Comparison of ENCODE assay signal across 10 mouse cellular contexts in the genomic region with DNA sequence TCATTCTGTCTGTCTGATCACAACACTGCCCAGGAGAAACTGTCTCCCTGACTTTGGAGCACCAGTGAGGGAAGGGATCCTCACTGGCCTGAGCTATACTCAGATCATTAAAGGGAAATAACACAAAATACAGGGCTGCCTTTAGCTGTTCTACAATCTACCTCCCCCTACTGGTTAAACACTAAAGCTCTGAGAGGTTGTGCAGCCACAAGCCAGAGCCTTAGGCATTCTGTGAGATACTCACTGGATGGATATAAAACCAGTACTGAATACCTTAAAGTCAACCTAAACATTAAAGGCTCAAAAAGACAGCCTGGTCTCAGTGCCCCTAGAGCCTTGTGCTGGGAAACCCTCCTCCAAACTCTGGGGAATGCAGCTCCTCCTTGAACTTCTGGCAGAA. TPM values are rescaled to one million over a fixed set of nuclear protein-coding genes. Genes with fewer than 3 reads are reported as not detected.
A peak's percentile ranks its signal among the peaks of the same experiment; 100 is the strongest.
DNase-seq lines count a peak whose midpoint lies in the region; TF ChIP-seq lines count a peak whose summit lies in the region.
"Had no signal": no experiment of that assay in that cellular context is flagged by ENCODE, and none has a peak within 500 bp of the region (broad histone marks: within the 10 kb centered on the region; RNA-seq: fewer than 3 reads in every experiment).

No protein-coding gene starts in this region.

- no peak overlapping the region for H3K27ac ChIP-seq in cortical plate, adult 2 months (ENCODE audit: insufficient read depth, low read length)
- H3K27ac ChIP-seq: limb, embryonic 13.5 days; neural tube, embryonic 12.5 days had no signal

- peaks cover 14% of the 10 kb centered on the region for H3K4me1 ChIP-seq in lung, adult 2 months (ENCODE audit: control insufficient read depth, insufficient read depth, low read length)
- peaks cover 1% of the 10 kb centered on the region; the same call in 1 of the 2 replicates for H3K4me1 ChIP-seq in cortical plate, adult 2 months (ENCODE audit: control insufficient read depth, insufficient read depth, low read length)

- peak; percentile 41 for DNase-seq in embryo, embryonic 10 days (ENCODE audit: low spot score)
- DNase-seq in embryo, embryonic 9.5 days (ENCODE audit: extremely low spot score), result no peak
- no peak for DNase-seq in lung, adult 2 months
- no peak for DNase-seq in lung, postnatal 10 days
- peak; percentile 51 for DNase-seq in retina, postnatal 1 day
- DNase-seq in Muller cell, postnatal 12 days (ENCODE audit: inconsistent ontology term), result no peak
- no peak for DNase-seq in kidney, postnatal 4 days

- TF ChIP-seq CTCF in lung, adult 2 months (IDR thresholded peaks at IDR 0.05; ENCODE audit: insufficient read depth, low read length), result 0 out of 2 replicates have a peak, but pooled peaks have one; percentile 0
- peak; percentile 38; the same call in 1 of the 2 replicates for TF ChIP-seq CTCF in cortical plate, adult 2 months (IDR thresholded peaks at IDR 0.05; ENCODE audit: extremely low read depth, insufficient read depth, low read length)

- no peak overlapping the region for H3K4me3 ChIP-seq in lung, adult 2 months (replicated peaks; ENCODE audit: extremely low read depth, low read depth, low read length)
- H3K4me3 ChIP-seq in cortical plate, adult 2 months (ENCODE audit: insufficient read depth, low read length), result no peak overlapping the region
- H3K4me3 ChIP-seq: limb, embryonic 13.5 days; neural tube, embryonic 12.5 days had no signal

- TF ChIP-seq POLR2A in lung, adult 2 months (IDR thresholded peaks at IDR 0.05; ENCODE audit: borderline replicate concordance, extremely low read depth, low read depth, low read length), result no peak
- TF ChIP-seq POLR2A in cortical plate, adult 2 months (IDR thresholded peaks at IDR 0.05; ENCODE audit: extremely low read depth, insufficient read depth, low read length), result no peak

RNA-seq across cellular contexts. Expression of gene Fbrsl1, which starts 13.5 kb away (rescaled TPM):
- polyA plus RNA-seq in lung, adult 2 months (2012; rRNA removed), result 64.9 and 107 TPM in 2 replicates
- polyA plus RNA-seq in cortical plate, adult 2 months (2012; rRNA removed), result 42.9 and 44.5 TPM in 2 replicates

Comparison
In these comparisons a context has a peak if more than half of its experiments do, and no peak if none do; other contexts are left out.
1. DNase-seq: peak in embryo, embryonic 10 days (single experiment) and retina, postnatal 1 day (single experiment); none in embryo, embryonic 9.5 days (single experiment), lung, adult 2 months (single experiment), lung, postnatal 10 days (single experiment), Muller cell, postnatal 12 days (single experiment) and kidney, postnatal 4 days (0 of 2).